Mouse (Mus musculus) cerebellum, adult 8-10 months (tissue): ENCODE measurements around the gene Cenpf.

Source experiments
- DNase-seq: peaks from one replicate; pipeline ENCODE4 v3.0.0; 2022

Gene Cenpf

GRCm38 (mm10) chr1:189687654-189688387 is at the start of gene Cenpf:
Cenpf (minus strand) TSS chr1:189688086.
- DNase-seq: peak; percentile 95

GRCm38 (mm10) chr1:189732156-189732555 is 44.3 kb upstream of the Cenpf start:
- no peak for DNase-seq

GRCm38 (mm10) chr1:189731697-189732096 is 43.8 kb upstream of the Cenpf start:
- no peak for DNase-seq

- DNase-seq: no peak
Observed at GRCm38 (mm10) chr1:189729141-189729815, 41.4 kb upstream of the Cenpf start.

- DNase-seq: no peak
Observed at GRCm38 (mm10) chr1:189728784-189729115, 40.9 kb upstream of the Cenpf start.

- DNase-seq: no peak
Observed at GRCm38 (mm10) chr1:189727884-189728783, 40.2 kb upstream of the Cenpf start, which contains the start of gene Ptpn14. Ptpn14 (plus strand) TSS chr1:189728268.

- DNase-seq: no peak
Observed at GRCm38 (mm10) chr1:189727346-189727883, 39.5 kb upstream of the Cenpf start.

- no peak for DNase-seq
Observed at GRCm38 (mm10) chr1:189726121-189726520, 38.2 kb upstream of the Cenpf start.

GRCm38 (mm10) chr1:189718600-189718999 is 30.7 kb upstream of the Cenpf start:
- DNase-seq: no peak

- DNase-seq: no peak
Observed at GRCm38 (mm10) chr1:189717546-189717945, 29.7 kb upstream of the Cenpf start.

- peak; percentile 20 for DNase-seq
Observed at GRCm38 (mm10) chr1:189715915-189716797, 28.3 kb upstream of the Cenpf start.

- no peak for DNase-seq
Observed at GRCm38 (mm10) chr1:189709001-189709400, 21.1 kb upstream of the Cenpf start.

GRCm38 (mm10) chr1:189707419-189707818 is 19.5 kb upstream of the Cenpf start:
- no peak for DNase-seq

- DNase-seq: no peak
Observed at GRCm38 (mm10) chr1:189707014-189707413, 19.1 kb upstream of the Cenpf start.

- DNase-seq: no peak
Observed at GRCm38 (mm10) chr1:189706040-189706645, 18.3 kb upstream of the Cenpf start.

GRCm38 (mm10) chr1:189703591-189703990 is 15.7 kb upstream of the Cenpf start:
- no peak for DNase-seq

GRCm38 (mm10) chr1:189703156-189703555 is 15.3 kb upstream of the Cenpf start:
- DNase-seq: no peak

GRCm38 (mm10) chr1:189700990-189701389 is 13.1 kb upstream of the Cenpf start:
- DNase-seq: peak; percentile 55

- DNase-seq: no peak
Observed at GRCm38 (mm10) chr1:189700186-189700585, 12.3 kb upstream of the Cenpf start.

- no peak for DNase-seq
Observed at GRCm38 (mm10) chr1:189698416-189698815, 10.5 kb upstream of the Cenpf start.

GRCm38 (mm10) chr1:189695321-189695720 is 7.4 kb upstream of the Cenpf start:
- no peak for DNase-seq

- DNase-seq: no peak
Observed at GRCm38 (mm10) chr1:189694391-189694790, 6.5 kb upstream of the Cenpf start.
